Mouse (Mus musculus) adrenal gland, adult 10 weeks (tissue): Measurements from ENCODE around the gene Mageb4. TPM values are rescaled to one million over a fixed set of nuclear protein-coding genes. Genes with fewer than 3 reads are reported as not detected.

Experiments
- polyA plus RNA-seq: library from polyadenylated mRNA; stranded (reverse); fragments of 350-450 nt; fragmentation: Illumina TruSeq; extraction: RNeasy Lipid Tissue Mini Kit (QIAGEN cat#74804); gene quantifications from one replicate; pipeline ENCODE4 v1.2.3, GENCODE M21; 2014; ENCODE audit warnings: low read depth, low replicate concordance

Gene Mageb4
- polyA plus RNA-seq = not detected

DNA sequence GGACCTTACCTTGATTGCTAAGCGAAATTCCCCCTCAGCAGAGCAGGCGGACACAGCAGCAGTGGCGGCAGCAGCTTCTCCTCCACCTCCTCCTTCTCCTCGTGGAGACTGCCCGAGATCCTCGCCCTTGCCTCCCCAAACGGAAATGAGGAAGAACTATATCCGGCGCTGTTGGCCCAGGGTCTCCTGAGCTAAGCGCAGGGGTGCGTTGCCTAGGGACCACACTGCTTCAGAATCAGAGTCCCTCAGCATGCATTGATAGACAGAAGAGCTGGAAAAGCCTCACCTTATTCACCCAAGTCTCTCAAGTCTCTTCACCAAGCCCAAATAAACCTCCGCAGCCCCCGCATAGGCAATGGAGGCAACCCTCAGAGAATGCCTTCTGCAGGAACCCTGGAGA is at the start of gene Mageb4:
Mageb4 (minus strand) TSS at position 101 of the 400 bp plus-strand sequence.

Other genes starting within 250 kb of the Mageb4 start
- gene Nr0b1, start 113.3 kb downstream of the Mageb4 start, polyA plus RNA-seq = 17.0 TPM